Mouse (Mus musculus) spleen, postnatal 10 days (tissue): ENCODE data around the gene Pacsin1.

Source experiments
- DNase-seq, 2 experiments: peaks; one replicate each; pipeline ENCODE4 v3.0.0; 2021 to 2022; ENCODE audit warnings: low spot score in 2 of 2

Gene Pacsin1

GRCm38 (mm10) chr17:27678924-27679813 lies 23.9 kb downstream of the Pacsin1 start:
- no peak for DNase-seq

GRCm38 (mm10) chr17:27684886-27685549 lies 29.7 kb downstream of the Pacsin1 start:
- peak in 1 of 2 experiments; percentile 53 for DNase-seq

- no peak for DNase-seq
These were observed 30.2 kb downstream of the Pacsin1 start for GRCm38 (mm10) chr17:27685550-27685913.

- no peak for DNase-seq
These were observed 31.1 kb downstream of the Pacsin1 start for GRCm38 (mm10) chr17:27686395-27686794.

- no peak for DNase-seq
These were observed 35.8 kb downstream of the Pacsin1 start for GRCm38 (mm10) chr17:27690993-27691693.

GRCm38 (mm10) chr17:27699641-27700244 lies 44.4 kb downstream of the Pacsin1 start:
- no peak for DNase-seq

GRCm38 (mm10) chr17:27700812-27701211 lies 45.5 kb downstream of the Pacsin1 start:
- no peak for DNase-seq

- no peak for DNase-seq
These were observed 46.5 kb downstream of the Pacsin1 start for GRCm38 (mm10) chr17:27701856-27702255.

- DNase-seq: peak; percentile 30 to 63
These were observed 47.2 kb downstream of the Pacsin1 start for GRCm38 (mm10) chr17:27702518-27702917.

- DNase-seq: no peak
These were observed 48.8 kb downstream of the Pacsin1 start for GRCm38 (mm10) chr17:27703961-27704621.

- DNase-seq: no peak
These were observed 50.4 kb downstream of the Pacsin1 start for GRCm38 (mm10) chr17:27705661-27706060.

GRCm38 (mm10) chr17:27707954-27708661 lies 52.8 kb downstream of the Pacsin1 start:
- DNase-seq: peak in 1 of 2 experiments; percentile 77

GRCm38 (mm10) chr17:27709650-27710049 lies 54.3 kb downstream of the Pacsin1 start:
- DNase-seq: no peak

GRCm38 (mm10) chr17:27712832-27713231 lies 57.5 kb downstream of the Pacsin1 start:
- DNase-seq: no peak

GRCm38 (mm10) chr17:27716804-27717203 lies 61.5 kb downstream of the Pacsin1 start:
- DNase-seq: no peak

GRCm38 (mm10) chr17:27718250-27718649 lies 62.9 kb downstream of the Pacsin1 start:
- DNase-seq: no peak

GRCm38 (mm10) chr17:27719663-27720062 lies 64.4 kb downstream of the Pacsin1 start:
- DNase-seq: no peak

- DNase-seq: no peak
These were observed 65.0 kb downstream of the Pacsin1 start for GRCm38 (mm10) chr17:27720326-27720725.

- DNase-seq: no peak
These were observed 65.9 kb downstream of the Pacsin1 start for GRCm38 (mm10) chr17:27721125-27721664.

GRCm38 (mm10) chr17:27724327-27724726 lies 69.0 kb downstream of the Pacsin1 start:
- DNase-seq: peak in 1 of 2 experiments; percentile 35
